Mouse (Mus musculus) thymus, adult 2 months (tissue): ENCODE data around the gene Dap3. TPM values are rescaled to one million over a fixed set of nuclear protein-coding genes. Genes with fewer than 3 reads are reported as not detected.

Experiments
- DNase-seq: peaks from one replicate; pipeline ENCODE4 v3.0.0; 2021
- H3K27ac ChIP-seq: fragments of 200-500 bp; 2 replicates; pipeline ENCODE4 v1.5.1; 2012; ENCODE audit warnings: low read length, control low read depth; ENCODE audit not compliant: control insufficient read depth, insufficient read depth
- H3K27me3 ChIP-seq: fragments of 200-500 bp; 2 replicates; pipeline ENCODE4 v1.6.1; 2012; ENCODE audit warnings: mild to moderate bottlenecking, low read length, moderate library complexity, mixed read lengths; ENCODE audit not compliant: control insufficient read depth, insufficient read depth
- H3K36me3 ChIP-seq: fragments of 200-500 bp; 2 replicates; pipeline ENCODE4 v1.6.1; 2012; ENCODE audit warnings: mild to moderate bottlenecking, low read length, moderate library complexity; ENCODE audit not compliant: control insufficient read depth, insufficient read depth
- H3K4me1 ChIP-seq: fragments of 200-500 bp; replicated peaks from 2 replicates; pipeline ENCODE4 v1.6.1; 2012; ENCODE audit warnings: low read length; ENCODE audit not compliant: control insufficient read depth, insufficient read depth
- H3K4me3 ChIP-seq: fragments of 200-500 bp; 2 replicates; pipeline ENCODE4 v1.5.1; 2012; ENCODE audit warnings: mild to moderate bottlenecking, low read length, control low read depth, moderate library complexity; ENCODE audit not compliant: control insufficient read depth, insufficient read depth
- CTCF ChIP-seq: fragments of 200-500 bp; IDR thresholded peaks from 2 replicates; pipeline ENCODE4 v1.5.1; 2012; ENCODE audit warnings: mild to moderate bottlenecking, control low read depth, low read length, moderate library complexity, borderline replicate concordance; ENCODE audit not compliant: control insufficient read depth, poor library complexity, insufficient read depth; ENCODE audit errors: extremely low read depth
- POLR2A ChIP-seq: fragments of 200-500 bp; IDR thresholded peaks from 2 replicates; pipeline ENCODE4 v1.6.1; 2012; ENCODE audit warnings: mild to moderate bottlenecking, low read length, control low read depth, moderate library complexity; ENCODE audit not compliant: control insufficient read depth, poor library complexity, insufficient read depth; ENCODE audit errors: extremely low read depth
- WGBS: fragments of 180-500 bp; shearing (Covaris S2); methylation state at CpG from one replicate; pipeline ENCODE4 v1.1.7; 2018; 5-methylcytosine and 5-hydroxymethylcytosine counted together
- polyA plus RNA-seq: library from polyadenylated mRNA; depleted of rRNA; stranded (reverse); fragments of >200 nt; gene quantifications from 2 replicates; pipeline ENCODE4 v1.2.3, GENCODE M21; 2012

The Dap3 gene
- polyA plus RNA-seq, 1 experiment, result 91.7 TPM

DNA sequence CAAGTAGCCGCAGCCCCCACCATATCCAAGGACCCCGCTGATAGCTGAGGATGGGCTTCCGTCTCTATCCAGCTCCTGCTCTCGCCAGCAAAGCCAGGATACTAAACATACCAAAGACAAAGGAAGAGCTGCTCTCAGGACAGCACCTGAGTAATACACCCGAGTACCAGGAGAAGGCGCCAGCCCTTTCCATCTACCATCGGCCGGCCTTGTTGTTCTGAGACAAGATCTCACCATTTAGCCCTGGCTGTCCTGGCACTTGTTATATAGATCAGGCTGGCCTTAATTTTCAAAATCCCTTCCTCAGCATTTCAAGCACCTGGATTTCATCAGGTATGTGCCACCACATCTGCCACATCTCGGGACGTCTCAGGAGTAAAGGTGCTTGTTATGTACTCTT is 11.9 kb downstream of the Dap3 start:
- 97% methylated on average over 10 of the region's 10 CpGs for WGBS
- Histone ChIP-seq H3K36me3 (peaks cover 49% of the 10 kb centered on the region), H3K27me3 (no peaks in the 10 kb centered on the region), H3K4me3 (no peak overlapping the region), H3K27ac (no peak overlapping the region), H3K4me1 (no peaks in the 10 kb centered on the region)
- DNase-seq, result no peak
- TF ChIP-seq CTCF (no peak), POLR2A (no peak)

DNA sequence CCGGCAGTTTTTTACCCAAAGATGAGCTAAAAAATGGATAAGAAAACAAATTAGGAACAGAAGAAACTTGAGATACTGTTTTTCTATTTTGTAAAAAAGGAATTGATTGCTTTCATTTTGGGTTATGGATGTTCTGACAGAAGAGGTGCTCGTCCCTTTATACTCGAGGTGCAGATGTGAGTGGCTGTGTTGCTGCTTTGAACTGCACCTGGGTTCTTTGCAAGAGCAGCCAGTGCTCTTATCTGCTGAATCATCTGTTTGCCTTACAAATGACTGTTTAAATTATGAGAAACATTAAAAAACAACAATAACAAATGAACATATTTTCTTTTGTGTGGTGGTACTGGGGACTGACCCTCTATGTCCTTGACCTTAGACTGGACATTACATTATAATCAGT is 21.5 kb downstream of the Dap3 start:
- WGBS, result 28% methylated on average over 3 of the region's 3 CpGs
- peaks cover 59% of the 10 kb centered on the region for H3K36me3 ChIP-seq

DNA sequence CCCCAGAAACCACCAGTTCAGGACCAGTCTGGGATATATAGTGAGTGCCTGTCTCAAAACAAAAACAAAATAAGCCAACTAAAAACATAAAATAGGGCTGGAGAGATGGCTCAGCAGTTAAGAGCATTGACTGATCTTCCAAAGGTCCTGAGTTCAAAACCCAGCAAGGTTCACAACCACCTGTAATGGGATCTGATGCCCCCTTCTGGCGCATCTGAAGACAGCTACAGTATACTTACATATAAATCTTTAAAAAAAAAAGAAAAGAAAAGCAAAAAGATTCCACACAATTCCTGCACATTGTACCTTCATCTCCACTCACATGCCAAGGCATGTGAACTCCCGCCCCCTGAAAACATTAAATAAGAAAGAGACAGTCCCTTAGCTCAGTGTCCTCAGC is 25.3 kb downstream of the Dap3 start:
- no peak overlapping the region for H3K27ac ChIP-seq
- 98% methylated on average over 2 of the region's 2 CpGs for WGBS
- no peak overlapping the region for H3K4me3 ChIP-seq
- peaks cover 5% of the 10 kb centered on the region for H3K4me1 ChIP-seq
- DNase-seq, result no peak
- peaks cover 63% of the 10 kb centered on the region for H3K36me3 ChIP-seq
- no peak for TF ChIP-seq POLR2A
- no peak for TF ChIP-seq CTCF
- H3K27me3 ChIP-seq, result no peaks in the 10 kb centered on the region

More for the DNA sequence above, 21.5 kb downstream of the Dap3 start:
- Histone ChIP-seq H3K27ac (no peak overlapping the region), H3K4me1 (peaks cover 5% of the 10 kb centered on the region), H3K4me3 (no peak overlapping the region), H3K27me3 (no peaks in the 10 kb centered on the region)
- no peak for TF ChIP-seq POLR2A
- TF ChIP-seq CTCF, result no peak
- no peak for DNase-seq

DNA sequence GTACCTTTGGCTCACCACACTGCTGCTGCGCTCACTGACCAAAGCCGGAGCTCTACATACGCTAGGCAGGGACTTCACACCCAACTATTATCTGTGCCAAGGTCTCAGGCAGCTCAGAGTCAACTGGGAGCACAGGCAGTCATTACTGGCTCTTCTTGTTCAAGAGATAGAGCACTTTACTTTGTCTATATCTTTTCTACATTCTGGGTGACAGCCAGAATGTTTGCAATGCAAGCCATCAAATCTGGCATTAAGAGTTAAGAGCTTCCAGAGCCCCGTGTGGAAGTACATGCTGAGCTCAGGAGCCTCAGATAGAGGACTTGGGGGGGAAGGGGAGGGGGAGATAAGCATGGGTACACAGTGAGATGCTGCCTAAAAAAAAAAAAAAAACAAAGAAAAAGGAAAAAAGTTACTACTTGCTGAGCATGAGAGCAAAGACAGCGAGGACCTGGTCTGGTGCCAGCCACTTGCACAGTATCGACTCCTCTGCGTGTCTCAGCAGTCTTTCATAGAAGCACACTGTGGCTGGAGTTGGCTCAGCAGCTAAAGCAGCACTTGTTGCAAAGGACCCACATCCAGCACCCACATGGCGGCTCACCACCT is 26.9 kb downstream of the Dap3 start:
- no peak overlapping the region for H3K27ac ChIP-seq
- no peak overlapping the region for H3K4me3 ChIP-seq
- H3K36me3 ChIP-seq, result peaks cover 63% of the 10 kb centered on the region
- H3K27me3 ChIP-seq, result no peaks in the 10 kb centered on the region
- H3K4me1 ChIP-seq, result no peaks in the 10 kb centered on the region
- WGBS, result 76% methylated on average over 8 of the region's 8 CpGs
- TF ChIP-seq CTCF (no peak), POLR2A (no peak)
- no peak for DNase-seq

DNA sequence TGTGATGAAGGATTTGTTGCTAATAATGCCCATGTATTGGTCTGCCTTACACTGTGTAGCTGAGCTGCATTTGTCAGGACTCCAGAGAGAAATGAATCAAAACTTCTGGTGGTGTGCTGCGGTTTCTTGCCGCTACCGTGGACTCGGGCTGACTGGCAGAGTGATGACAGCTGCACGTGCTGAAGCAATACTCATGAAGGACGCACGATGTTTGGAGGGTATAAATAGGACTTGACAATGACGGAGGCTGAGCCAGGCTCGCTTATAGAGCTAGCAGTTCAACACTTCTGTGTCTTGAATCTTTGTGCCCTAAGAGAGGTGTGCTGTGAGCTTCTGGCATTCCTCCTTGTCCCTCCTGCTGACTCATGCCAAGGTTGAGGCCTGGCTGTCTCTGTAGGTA is 29.6 kb downstream of the Dap3 start:
- TF ChIP-seq CTCF (no peak), POLR2A (no peak)
- Histone ChIP-seq H3K27ac (no peak overlapping the region), H3K4me1 (no peaks in the 10 kb centered on the region), H3K27me3 (no peaks in the 10 kb centered on the region), H3K4me3 (no peak overlapping the region), H3K36me3 (peaks cover 40% of the 10 kb centered on the region)
- no peak for DNase-seq
- WGBS, result 98% methylated on average over 9 of the region's 9 CpGs

DNA sequence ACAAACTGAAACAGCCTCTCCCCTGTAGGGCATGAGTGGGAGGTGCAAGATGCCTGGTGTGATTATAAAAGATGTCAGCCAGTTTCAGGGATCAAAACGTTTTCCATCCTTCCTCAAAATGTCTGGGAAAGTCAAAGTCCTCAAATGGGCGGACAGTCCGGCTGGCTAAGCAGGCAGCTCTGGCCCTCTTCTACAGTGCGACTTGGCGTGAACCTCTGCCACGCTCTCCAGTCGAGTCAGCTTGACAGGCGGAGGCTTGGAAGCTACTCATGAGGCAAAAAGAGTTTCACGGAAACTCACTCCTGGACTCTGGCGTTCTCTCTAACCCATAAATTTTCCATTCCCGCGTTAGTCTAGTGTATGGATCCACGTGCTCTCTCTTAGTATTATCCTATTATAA is 32.0 kb downstream of the Dap3 start:
- H3K27ac ChIP-seq, result no peak overlapping the region
- H3K27me3 ChIP-seq, result no peaks in the 10 kb centered on the region
- DNase-seq, result no peak
- no peak overlapping the region for H3K4me3 ChIP-seq
- WGBS, result 91% methylated on average over 13 of the region's 13 CpGs
- H3K36me3 ChIP-seq, result peaks cover 17% of the 10 kb centered on the region
- TF ChIP-seq POLR2A, result no peak
- TF ChIP-seq CTCF, result no peak
- peaks cover 6% of the 10 kb centered on the region; the same call in 1 of the 2 replicates for H3K4me1 ChIP-seq

DNA sequence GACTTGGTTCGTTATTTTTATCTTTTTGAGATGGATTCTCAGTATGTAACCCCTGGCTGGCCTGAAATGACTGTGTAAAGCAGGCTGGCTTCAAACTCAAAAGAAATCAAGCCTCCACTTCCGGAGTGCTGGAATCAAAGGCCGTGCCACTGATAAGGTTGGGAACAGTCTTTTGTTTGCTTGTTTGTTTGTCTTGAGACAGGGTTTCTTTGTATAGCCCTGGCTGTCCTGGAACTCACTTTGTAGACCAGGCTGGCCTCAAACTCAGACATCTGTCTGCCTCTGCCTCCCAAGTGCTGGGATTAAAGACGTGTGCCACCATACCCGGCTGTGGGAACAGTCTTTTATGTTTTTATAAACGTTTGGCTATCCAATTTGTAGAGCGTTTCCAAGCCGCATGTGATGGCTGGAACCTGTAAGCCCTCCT is 36.6 kb downstream of the Dap3 start:
- peak overlapping the region; percentile 71; the same call in 1 of the 2 replicates for H3K4me3 ChIP-seq
- 31% methylated on average over 8 of the region's 8 CpGs for WGBS
- no peak for TF ChIP-seq CTCF
- TF ChIP-seq POLR2A, result no peak
- H3K36me3 ChIP-seq, result peaks cover 8% of the 10 kb centered on the region
- H3K27ac ChIP-seq, result no peak overlapping the region
- no peaks in the 10 kb centered on the region for H3K27me3 ChIP-seq
- peaks cover 12% of the 10 kb centered on the region; the same call in 1 of the 2 replicates for H3K4me1 ChIP-seq
- no peak for DNase-seq
